Mouse (Mus musculus): ENCODE data around the gene Srsf3. TPM values are rescaled to one million over a fixed set of nuclear protein-coding genes. Genes with fewer than 3 reads are reported as not detected.
"Not testable (repeated sequence)": the region's sequence is repeated elsewhere in the genome, so short reads cannot be mapped to it uniquely, and the experiment has no call there.

Gene Srsf3
- polyA plus RNA-seq (2012; rRNA removed), result 135 and 141 TPM in 2 replicates

DNA sequence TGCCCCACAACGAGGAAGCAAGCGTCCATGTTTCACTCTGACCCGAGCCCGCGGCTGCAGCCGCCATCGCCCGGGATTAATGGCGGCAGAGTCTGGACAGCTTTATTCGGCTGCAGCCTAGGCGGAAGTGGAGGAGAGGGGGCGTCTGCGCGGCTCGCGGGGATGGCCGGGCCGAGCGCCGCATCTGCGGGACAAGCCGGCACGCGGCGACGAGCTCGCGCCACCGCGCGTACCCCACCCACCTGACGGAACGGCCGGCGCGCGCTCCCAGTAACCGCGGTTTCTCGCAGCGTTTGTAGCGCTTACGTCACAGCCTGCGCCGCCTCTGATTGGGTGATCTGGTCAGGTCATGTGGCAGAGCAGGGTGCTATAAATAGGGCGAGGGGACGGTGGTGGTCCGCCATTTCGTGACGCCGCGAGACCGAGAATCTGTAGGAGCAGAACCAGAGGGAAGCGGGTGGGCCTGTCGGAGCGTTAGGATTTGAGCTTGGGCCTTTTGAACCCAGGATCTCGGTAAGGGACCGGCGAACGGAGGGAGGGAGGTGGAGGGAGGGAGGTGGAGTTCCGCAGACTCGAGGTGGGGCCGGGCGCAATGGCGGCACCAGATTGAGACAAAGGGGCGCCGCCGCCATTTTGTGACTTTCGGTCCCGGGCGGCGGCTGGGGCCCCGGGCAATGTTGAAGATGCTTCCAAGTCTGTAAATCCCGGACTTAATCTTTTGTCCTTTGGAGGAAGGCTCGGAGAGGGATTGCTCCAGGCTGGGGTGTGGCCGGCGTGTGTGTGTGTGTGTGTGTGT lies at the start of gene Srsf3:
Srsf3 (plus strand) TSS at position 355 of the 796 bp plus-strand sequence.
- DNase-seq (ENCODE audit: extremely low spot score in 1 of 2, low spot score in 1 of 2), result peak; percentile 97 to 100

DNA sequence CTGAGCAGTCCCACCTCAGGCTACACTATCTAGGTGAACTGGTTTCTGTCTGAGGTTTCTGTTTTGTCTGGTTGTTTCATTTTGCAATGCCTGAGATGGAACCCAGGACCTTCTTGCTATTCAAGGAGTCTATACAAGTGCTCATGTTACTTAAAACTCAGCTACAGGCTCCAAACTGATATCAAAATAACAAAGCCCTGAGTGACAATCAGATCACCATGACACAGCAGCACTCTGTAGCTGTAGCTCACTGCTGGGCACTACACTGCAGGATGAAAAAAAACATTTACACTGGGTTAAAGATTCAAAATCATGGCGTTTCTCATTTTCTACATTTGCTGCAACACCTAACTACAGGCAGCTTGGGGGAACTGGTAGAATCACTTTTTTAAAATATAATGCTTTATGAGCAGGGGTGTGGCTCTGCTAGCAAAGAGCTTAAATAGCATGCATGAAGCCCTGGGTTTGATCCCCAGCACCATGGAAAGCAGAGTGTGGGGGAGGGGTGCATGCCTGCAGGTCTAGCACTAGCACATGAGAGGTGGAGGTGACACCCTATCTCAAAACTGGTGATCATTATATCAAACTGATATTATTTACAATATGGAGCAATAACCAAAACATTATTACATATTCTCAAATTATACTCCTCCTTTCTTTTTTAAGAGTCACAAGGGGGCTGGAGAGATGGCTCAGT lies 47.6 kb upstream of the Srsf3 start:
- no peak for DNase-seq (ENCODE audit: extremely low spot score in 1 of 2, low spot score in 1 of 2)

DNA sequence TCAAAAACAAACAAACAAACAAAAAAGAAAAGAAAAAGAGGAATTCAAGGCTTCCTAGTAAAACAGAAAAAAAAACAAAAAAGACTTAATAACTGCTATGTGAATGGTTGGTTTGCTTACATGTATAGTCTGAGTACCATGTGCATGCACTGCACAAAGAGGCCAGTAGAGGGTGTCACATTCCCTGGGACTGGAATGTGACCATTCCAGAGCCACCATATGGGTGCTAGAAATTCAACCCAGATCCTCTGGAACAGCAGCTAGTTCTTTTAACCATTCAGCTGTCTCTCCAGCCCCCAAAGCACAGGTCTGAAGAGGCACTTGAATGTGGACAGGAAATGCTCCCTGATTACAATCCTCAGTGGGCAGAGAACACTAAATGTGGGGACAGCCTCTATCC lies 45.6 kb upstream of the Srsf3 start:
- DNase-seq (ENCODE audit: extremely low spot score in 1 of 2, low spot score in 1 of 2), result peak in 1 of 2 experiments; percentile 25

DNA sequence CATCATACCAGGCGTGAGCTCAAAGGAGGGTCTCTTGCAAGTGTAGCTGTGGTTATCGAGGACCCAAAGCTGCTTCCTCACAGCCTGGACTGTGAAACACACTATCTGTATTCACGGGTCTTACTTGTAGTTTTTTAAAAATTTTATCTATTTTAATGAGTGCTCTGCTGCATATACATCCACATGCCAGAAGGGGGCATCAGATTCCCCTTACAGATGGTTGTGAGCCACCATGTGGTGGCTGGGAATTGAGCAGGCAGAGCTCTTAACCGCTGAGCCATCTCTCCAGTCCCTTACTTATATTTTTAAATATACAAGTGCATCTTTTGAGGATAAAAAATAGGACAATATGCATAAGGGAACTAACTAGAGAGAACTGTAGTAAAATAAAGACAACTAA lies 44.7 kb upstream of the Srsf3 start:
- DNase-seq (ENCODE audit: extremely low spot score in 1 of 2, low spot score in 1 of 2), result peak in 1 of 2 experiments; percentile 54

DNA sequence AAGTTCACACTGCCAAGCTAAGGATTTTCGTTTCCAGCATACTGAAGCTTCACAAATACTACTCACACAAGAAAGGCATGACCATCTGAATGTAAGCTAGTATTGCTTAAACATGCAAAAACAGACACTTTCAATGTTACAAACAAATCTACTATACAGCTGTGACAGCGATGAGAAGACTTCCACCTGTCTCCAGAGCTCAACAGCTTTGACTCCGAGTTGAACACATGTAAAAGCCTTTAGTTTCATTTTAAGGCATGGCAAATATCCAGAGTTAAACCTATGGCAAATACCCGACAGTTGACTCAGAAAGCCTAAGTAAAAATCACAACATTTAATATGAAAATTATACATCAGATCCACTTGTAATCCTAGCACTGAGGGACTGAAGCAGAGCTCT lies 44.1 kb upstream of the Srsf3 start:
- DNase-seq (ENCODE audit: extremely low spot score in 1 of 2, low spot score in 1 of 2), result no peak

DNA sequence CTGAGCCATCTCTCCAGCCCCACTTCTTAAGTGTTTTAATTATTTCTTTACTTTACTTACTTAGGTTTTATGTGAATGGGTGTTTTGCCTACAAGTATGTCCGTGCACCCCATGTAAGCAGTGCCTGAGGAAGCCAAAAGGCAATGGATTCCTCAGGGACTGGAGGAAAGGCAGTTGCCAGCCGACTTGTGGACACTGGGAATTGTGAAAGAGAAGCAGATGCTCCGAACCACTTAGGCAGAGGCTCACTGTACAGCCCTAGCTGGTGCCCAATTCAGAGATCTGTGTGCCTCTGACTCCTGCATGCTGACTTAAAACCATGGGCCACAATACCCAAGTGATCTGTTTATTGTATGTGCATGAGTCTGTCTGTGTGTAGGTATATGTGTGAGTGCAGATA lies 43.4 kb upstream of the Srsf3 start:
- no peak for DNase-seq (ENCODE audit: extremely low spot score in 1 of 2, low spot score in 1 of 2)

DNA sequence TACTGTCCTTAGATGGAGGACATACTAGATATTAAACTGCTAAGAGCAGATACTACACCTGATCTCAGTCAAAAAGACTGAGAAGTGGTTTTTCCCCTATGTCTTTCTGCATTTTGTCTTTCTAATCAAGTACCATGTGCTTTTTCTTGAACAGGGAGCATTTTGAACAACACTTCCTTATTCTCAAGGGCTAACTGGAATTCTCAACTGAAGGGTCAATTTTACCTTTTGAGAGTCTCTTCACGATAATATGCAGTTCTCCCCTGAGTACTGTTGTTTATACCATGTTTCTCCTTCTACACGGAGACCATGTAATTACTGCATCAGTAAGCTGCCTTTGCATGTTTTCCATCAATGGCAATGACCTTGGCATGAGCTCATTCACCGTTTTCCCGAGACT lies 42.4 kb upstream of the Srsf3 start:
- no peak for DNase-seq (ENCODE audit: extremely low spot score in 1 of 2, low spot score in 1 of 2)

DNA sequence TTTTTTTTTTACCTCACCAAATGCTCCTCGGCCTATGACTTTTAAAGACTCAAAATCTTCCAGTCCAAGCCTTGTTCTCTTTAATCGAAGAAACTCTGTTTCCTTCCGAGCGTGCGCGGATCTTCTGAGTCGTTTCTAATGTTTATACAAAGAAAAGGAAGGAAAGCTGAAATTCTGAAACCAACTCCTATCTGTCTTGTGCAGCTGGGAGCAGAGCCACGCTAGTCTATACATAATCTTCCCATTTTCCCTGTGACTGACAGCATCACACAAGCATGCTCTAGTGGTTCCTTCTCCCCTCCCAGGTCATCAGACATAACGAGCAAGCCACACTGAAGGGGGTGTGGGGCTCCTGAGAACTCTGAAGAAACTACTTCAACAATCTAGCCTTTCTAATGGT lies 41.1 kb upstream of the Srsf3 start:
- no peak for DNase-seq (ENCODE audit: extremely low spot score in 1 of 2, low spot score in 1 of 2)

DNA sequence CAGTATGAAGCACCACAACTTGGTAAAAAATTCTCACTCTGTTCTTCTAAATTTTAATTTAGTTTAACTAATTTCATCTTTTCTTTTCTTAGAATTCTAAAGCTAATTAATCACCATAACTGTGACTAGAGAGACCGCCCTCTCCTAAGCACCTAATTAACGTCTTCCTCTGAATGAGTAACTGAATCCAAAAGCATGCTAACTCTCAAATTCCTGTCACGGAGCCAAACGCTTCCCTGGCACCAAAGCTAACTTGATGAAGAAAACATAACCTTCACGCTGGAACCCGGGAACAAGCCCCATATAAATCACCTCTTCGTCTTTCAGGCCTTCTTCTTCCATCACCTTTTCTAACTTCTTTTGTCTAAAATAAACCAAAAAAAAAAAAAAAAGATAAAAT lies 40.3 kb upstream of the Srsf3 start:
- DNase-seq (ENCODE audit: extremely low spot score in 1 of 2, low spot score in 1 of 2), result peak in 1 of 2 experiments; percentile 63

DNA sequence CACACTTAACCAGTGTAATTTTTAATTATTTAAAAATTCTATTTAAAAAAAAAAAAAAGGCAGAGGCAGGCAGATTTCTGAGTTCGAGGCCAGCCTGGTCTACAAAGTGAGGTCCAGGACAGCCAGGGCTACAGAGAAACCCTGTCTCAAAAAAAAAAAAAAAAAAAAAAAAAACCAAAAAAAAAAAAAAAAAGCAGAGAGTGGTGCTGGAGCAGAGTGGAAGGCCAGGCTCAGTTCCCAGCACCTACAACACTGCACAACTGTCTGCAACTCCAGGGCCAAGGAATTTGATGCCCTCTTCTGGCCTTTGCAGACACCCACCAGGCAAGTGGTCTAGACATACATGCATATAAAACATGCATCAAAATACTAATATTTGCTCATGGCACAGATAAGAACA lies 39.4 kb upstream of the Srsf3 start:
- not testable (repeated sequence) for DNase-seq (ENCODE audit: extremely low spot score in 1 of 2, low spot score in 1 of 2)

DNA sequence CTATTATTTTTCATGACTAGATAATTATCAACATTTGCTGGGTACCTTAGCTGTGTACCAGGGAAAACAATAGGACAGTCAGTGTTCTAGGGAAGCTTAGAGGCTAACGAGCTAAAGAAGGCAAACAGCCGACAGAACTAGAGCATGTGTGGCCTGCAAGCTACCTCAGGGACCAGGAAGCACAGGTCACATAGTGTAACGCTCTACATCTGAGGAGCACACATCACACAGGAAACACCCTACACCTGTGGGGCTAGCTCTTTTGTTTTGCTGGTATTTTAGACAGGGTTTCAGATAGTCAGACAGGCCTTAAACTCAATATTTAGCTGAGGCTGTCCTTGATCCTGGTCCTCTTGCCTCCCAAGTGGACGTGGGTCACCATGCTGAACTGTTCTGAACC lies 37.8 kb upstream of the Srsf3 start:
- no peak for DNase-seq (ENCODE audit: extremely low spot score in 1 of 2, low spot score in 1 of 2)

DNA sequence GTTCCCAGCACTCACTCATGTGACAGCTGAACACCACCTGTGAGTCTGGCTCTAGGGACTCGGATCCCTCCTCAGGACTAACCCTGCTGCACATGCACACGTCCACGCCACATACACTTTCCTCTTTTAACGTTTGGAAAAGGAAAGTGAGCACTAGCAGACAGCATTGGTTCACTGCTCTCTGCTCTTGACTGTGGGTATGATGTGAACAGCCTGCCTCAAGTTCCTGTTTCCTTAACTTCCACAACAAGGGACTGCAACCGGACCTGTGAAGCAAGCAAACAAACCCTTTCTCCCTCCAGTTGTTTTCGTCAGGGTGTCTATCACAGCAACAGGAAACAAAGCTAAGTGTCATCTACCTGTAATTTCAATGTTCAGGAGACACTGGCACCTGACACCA lies 32.0 kb upstream of the Srsf3 start:
- DNase-seq (ENCODE audit: extremely low spot score in 1 of 2, low spot score in 1 of 2), result no peak

DNA sequence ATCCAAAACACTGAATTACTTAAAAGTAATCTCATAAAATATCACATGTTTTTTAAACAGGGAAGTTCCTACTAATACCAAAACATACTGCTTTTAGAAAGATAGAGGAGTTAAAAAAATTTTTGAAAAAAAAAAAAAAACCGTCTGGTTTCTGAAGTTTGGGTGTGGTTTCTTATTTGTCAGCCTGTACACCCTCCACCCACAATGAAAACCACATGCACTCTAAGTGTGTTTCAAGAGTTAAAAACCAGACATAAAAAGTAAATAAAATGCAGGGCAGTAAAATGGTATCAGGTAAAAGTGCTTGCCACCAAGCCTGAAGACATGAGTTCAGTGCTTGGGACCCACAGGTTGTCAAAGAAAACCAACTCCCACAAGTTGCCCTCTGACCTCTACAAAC lies 28.7 kb upstream of the Srsf3 start:
- DNase-seq (ENCODE audit: extremely low spot score in 1 of 2, low spot score in 1 of 2), result no peak

DNA sequence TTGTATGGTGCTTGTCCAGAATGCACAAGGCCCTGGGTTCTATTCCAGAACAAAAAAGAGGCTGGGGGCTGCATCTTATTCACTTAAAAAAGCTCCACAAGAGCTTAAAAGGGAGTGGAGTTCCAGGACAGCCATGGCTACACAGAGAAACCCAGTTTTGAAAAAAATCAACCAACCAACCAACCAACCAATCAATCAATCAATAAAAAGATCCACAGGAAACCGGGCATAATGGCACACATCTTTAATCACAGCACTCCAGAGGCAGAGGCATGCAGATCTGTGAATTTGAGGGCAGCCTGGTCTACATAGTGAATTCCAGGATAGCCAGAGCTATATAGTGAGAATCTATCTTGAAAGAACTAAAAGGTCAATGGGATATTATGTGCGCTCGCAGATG lies 27.4 kb upstream of the Srsf3 start:
- DNase-seq (ENCODE audit: extremely low spot score in 1 of 2, low spot score in 1 of 2), result no peak

DNA sequence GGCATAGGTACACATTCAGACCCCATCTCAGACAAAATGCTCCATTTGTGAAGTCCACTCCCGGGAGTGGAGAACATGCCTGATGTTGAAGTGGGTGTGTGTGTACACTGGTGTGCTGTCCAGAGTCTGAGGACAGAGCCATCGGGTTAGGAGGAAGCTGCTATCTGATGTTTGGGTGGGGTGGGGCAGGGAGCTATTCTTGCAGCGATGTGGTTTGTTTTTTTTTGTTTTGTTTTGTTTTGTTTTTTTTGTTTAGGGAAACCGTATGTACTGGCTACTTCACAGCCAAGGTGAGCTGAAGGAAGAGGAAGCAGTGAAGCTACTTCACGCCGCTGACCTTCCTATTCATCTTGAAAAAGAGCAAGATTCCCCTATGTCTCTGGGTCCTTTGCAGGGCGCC lies 25.6 kb upstream of the Srsf3 start:
- DNase-seq (ENCODE audit: extremely low spot score in 1 of 2, low spot score in 1 of 2), result no peak

DNA sequence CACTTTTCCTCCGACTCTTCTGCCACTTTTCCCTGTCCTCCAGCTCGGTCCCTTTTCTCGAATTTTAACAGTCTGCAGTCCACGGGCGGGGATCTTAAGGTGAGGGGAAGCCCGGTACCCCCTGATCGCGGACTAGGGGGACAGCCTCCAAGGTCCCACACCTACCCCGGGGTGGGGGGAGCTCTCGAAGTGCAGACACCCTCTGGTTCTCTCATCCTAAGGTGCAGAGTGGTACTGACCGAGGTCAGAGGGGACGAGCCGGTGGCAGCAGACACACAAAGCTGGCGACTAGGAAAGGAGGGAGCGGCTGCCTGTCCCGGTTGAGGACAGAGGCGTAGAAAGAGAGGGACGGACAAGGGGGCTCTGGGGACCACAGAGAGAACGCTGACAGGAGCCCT lies 25.2 kb upstream of the Srsf3 start:
- no peak for DNase-seq (ENCODE audit: extremely low spot score in 1 of 2, low spot score in 1 of 2)

DNA sequence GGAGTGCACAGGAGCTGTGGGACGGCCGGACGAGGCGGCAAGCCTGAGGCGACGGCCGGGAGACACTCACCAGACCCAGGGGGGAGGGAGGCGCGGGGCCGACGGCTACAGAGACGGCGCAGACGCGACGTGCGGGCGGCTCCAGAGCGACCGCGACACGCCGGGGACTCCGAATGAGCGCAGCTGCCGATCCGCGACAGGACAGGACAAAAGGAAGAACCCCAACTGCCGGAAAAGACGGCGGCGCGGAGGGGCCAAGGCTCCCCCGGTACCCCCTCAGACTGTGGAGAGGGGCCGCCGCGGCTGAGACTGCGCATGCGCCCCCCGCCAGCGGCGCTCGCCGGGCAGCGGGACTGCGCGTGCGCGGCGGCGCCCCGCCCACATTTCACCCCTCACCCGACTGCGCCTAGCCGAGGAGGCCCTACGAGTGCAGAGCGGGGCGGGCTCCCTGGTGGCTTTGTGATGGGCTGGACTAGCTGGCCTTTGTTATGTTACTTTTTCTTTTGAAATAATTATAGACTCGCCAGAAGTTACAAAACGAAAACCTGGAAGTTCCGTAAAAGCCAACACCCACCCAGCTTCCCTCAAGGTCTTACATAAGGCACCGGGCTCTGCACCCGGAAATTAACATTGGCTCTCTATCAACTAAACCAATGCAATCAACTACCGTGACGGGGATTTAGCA lies 24.6 kb upstream of the Srsf3 start, which contains the start of gene Stk38:
Stk38 (minus strand) TSS at position 355 of the 685 bp plus-strand sequence.
- peak; percentile 59 to 89 for DNase-seq (ENCODE audit: extremely low spot score in 1 of 2, low spot score in 1 of 2)

DNA sequence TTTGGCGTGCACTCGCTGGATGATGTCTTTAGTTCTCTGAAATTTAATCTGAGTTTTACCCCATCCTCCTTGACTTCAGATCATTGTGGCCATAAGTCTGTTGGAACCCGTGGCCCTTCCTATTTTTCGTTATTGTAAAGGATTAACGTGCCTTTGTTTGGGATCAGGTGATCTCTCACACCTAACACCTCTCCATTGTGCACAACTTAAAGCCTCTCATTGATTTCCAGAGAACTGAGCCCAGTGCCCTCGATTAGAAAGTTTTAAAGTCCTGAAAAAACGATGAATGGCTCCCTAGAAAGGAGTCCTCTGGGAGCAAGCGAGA lies 24.1 kb upstream of the Srsf3 start:
- no peak for DNase-seq (ENCODE audit: extremely low spot score in 1 of 2, low spot score in 1 of 2)

DNA sequence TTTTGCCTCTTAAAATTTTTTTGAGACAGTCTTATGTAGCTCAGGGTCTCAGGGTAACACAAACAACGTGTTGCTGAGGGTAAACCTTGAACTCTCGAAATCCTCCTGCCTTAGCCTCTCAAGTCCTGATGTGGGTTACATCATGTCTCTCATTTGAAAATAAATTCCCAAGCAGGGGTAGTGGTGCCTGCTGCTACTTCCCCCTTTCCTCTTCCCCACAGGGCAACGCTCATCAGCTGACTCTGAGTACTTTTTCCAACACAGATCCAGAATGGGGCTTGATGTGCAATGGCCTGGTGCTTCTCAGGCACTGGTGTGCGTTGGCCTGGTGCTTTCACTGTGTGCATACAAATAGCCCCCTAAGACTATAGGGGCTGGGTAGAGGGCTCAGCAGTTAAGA lies 23.2 kb upstream of the Srsf3 start:
- DNase-seq (ENCODE audit: extremely low spot score in 1 of 2, low spot score in 1 of 2), result no peak

DNA sequence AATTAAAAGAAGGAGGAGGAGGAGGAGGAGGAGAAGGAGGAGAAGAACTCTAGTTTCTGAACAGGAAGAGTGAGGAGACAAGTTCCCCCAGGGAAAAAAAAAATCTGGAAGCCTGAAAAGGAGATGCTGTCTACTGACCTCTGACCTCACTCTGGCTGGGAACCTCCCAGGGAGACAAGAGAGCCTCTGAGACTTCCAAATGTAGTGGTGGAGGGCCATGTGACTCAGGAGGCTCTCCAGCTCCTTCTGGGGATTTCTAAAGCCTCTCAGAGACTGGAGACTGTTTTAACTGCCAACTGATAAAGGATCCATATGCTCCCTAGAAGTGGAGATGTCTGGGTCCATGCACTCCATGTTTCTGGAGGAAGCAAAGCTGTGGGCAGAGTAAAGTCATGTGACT lies 18.2 kb upstream of the Srsf3 start:
- DNase-seq (ENCODE audit: extremely low spot score in 1 of 2, low spot score in 1 of 2), result no peak

DNA sequence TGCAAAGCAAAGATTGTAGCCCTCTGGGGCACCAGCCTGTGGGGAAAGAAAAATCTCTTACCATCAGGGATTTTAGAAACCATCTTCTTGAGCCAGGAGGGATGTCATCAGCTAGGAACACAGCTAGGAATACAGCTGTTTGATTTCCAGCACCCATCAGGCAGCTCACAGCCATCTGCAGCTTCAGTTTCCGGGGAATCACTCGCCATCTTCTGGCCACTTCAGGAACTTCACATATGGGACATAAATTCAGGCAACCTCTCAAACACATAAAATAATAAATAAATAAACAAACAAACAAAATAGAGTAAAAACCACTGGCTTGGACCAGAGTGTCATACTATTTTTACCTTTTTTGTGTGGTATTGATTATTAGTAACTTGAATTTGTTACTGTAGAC lies 16.8 kb upstream of the Srsf3 start:
- DNase-seq (ENCODE audit: extremely low spot score in 1 of 2, low spot score in 1 of 2), result no peak

DNA sequence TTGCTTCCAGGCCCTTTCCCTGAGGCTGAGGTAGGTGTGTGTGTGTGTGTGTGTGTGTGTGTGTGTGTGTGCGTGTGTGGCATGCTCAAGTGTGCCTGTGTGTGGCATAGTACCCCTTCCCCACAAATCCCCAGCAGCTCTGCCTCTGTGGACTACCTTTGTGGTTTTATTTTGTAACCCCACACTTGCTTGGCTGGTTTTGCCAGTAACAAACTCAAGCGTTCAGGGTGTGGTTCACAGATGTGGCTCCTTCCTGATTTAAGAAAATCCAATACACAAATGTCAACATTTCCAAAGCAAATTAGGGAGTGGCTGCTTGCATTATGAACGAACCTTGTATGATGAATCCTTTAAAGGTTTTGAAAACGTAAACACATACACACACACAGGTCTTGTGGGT lies 15.7 kb upstream of the Srsf3 start:
- DNase-seq (ENCODE audit: extremely low spot score in 1 of 2, low spot score in 1 of 2), result no peak
